Mouse (Mus musculus) left cerebral cortex, adult 2 months (tissue): ENCODE results near the gene 1810055G02Rik. TPM values are rescaled to one million over a fixed set of nuclear protein-coding genes. Genes with fewer than 3 reads are reported as not detected.

Source experiments
- DNase-seq, 2 experiments: peaks; one replicate each; pipeline ENCODE4 v3.0.0; 2021 to 2022; ENCODE audit warnings: low spot score in 2 of 2, mixed read lengths in 1 of 2; ENCODE audit errors: extremely low spot score in 1 of 2
- H3K27ac ChIP-seq: fragments of 200-600 bp; 2 replicates; pipeline ENCODE4 v1.8.1; 2022
- H3K4me3 ChIP-seq: fragments of 200-600 bp; 2 replicates; pipeline ENCODE4 v1.8.1; 2022
- CTCF ChIP-seq: fragments of 200-600 bp; IDR thresholded peaks from 2 replicates; pipeline ENCODE4 v1.8.1; 2022; ENCODE audit warnings: antibody characterized with exemption, mild to moderate bottlenecking, moderate library complexity
- intact Hi-C: fragments of 180-260 bp; cut with DNase I; formaldehyde crosslinking; loops from one replicate; pipeline ENCODE4 v1.15.1; 2025
- total RNA-seq, 2 experiments: library from RNA; stranded (reverse); gene quantifications; 2 replicates each; pipeline ENCODE4 v1.2.3; 2021

Gene 1810055G02Rik
- total RNA-seq, 2 experiments from 2014 or later, result 31.3 to 38.5 TPM

GRCm38 (mm10) chr19:3752621-3753239 is 44.6 kb downstream of the 1810055G02Rik start:
- Histone ChIP-seq H3K27ac (no peak overlapping the region), H3K4me3 (no peak overlapping the region)
- intact Hi-C loops, result no loop called here
- no peak for TF ChIP-seq CTCF
- DNase-seq, result no peak

- DNase-seq, result no peak
- no peak overlapping the region for H3K27ac ChIP-seq
- H3K4me3 ChIP-seq, result no peak overlapping the region
- intact Hi-C loops, result no loop called here
- TF ChIP-seq CTCF, result no peak
Observed at GRCm38 (mm10) chr19:3753240-3753633, 45.1 kb downstream of the 1810055G02Rik start.

DNA sequence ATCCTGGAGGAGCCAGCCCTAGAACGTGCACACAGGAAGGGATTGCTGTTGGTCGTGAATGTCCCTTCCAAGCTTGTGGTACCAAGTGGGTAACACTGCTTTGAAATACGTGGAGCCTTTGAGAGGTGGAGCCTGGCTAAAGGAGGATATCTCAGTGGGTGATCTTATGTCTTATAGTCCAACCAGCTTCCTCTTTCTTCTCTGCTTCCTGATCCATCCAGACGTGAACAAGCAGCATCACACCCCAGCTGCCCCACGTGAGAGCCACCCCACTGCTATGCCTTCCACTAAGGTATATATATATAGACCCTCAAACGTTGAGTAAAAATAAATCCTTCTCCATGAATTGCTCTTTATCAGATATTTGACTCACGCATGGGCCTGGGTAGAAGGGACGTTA is 45.6 kb downstream of the 1810055G02Rik start:
- intact Hi-C loops, result no loop called here
- H3K27ac ChIP-seq, result no peak overlapping the region
- no peak overlapping the region for H3K4me3 ChIP-seq
- no peak for DNase-seq
- no peak for TF ChIP-seq CTCF

GRCm38 (mm10) chr19:3757861-3758260 is 49.8 kb downstream of the 1810055G02Rik start:
- intact Hi-C loops, result no loop called here
- no peak for DNase-seq
- Histone ChIP-seq H3K27ac (no peak overlapping the region), H3K4me3 (no peak overlapping the region)
- no peak for TF ChIP-seq CTCF

GRCm38 (mm10) chr19:3765221-3765820 is 57.2 kb downstream of the 1810055G02Rik start:
- H3K27ac ChIP-seq, result no peak overlapping the region
- H3K4me3 ChIP-seq, result no peak overlapping the region
- DNase-seq, result no peak
- intact Hi-C loops, result loop anchor here (5.0 kb wide), 1 partner anchor 58 kb away; the partner anchor contains the start of gene 1810055G02Rik
- TF ChIP-seq CTCF, result no peak

DNA sequence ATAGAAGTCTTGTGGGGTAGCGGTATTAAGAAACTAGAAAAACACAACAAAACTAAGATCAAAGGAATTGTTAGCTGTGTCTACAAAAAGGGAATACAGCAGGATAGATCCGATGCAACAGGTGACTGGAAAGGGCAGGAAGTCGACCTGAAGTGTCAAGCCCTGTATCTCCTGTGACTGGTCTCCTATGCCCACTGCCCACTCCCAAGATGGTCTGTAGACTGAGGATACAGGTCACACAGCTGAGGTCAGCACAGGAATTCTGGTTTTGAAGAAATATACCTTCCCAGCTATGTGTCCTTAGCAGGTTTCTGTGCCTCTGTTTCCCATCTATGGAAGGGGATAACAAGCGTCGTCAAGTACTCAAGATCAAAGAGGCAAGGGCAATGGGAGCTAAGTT is 58.3 kb downstream of the 1810055G02Rik start:
- Histone ChIP-seq H3K27ac (no peak overlapping the region; the same call in 1 of the 2 replicates), H3K4me3 (no peak overlapping the region)
- intact Hi-C loops, result loop anchor here (2.0 to 5.0 kb wide), 2 partner anchors 40 to 59 kb away; partner anchors contain the start of gene 1810055G02Rik
- no peak for DNase-seq
- TF ChIP-seq CTCF, result no peak

DNA sequence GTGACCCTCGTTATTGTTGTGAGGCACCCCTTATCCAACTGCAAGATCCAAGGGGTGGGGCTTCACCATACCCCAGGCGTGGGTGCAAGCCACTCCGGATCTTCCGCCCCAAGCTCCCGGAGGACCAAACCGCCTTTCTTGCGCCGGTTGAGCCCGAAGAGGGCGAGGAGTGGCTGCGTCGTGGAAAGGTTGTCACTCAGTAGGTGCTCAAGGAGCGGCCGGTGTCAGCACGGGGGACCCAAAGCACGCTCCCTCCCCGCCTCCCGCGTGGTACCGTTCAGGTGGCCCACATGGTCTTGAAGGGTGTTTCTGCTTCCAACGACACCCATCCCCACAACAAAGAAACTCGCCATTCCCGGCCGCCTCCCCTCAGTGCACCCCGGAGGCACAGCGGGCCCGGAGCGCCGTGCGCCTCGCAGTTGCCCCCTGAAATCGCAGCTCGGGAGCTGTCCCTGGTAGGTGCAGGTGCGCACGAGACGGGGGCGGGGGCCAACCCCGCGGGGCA is 59.2 kb downstream of the 1810055G02Rik start, which contains the start of gene Kmt5b:
Kmt5b (plus strand) TSS at position 146 of the 505 bp plus-strand sequence.
- peak; percentile 60 to 62 for DNase-seq
- Histone ChIP-seq H3K4me3 (peak within 1 kb of the TSS; percentile 99), H3K27ac (peak within 1 kb of the TSS; percentile 100)
- no peak for TF ChIP-seq CTCF
- intact Hi-C loops, result loop anchor here (2.0 to 5.0 kb wide), 2 partner anchors 41 to 60 kb away; partner anchors contain the start of gene 1810055G02Rik

Other genes starting within 250 kb of the 1810055G02Rik start
- 10 to 100 TPM; 76.0 to 85.1 TPM for gene Ppp6r3, start 132.5 kb upstream of the 1810055G02Rik start, total RNA-seq
- 1 to 10 TPM; 8.3 to 9.3 TPM for gene Lrp5, start 21.7 kb upstream of the 1810055G02Rik start, total RNA-seq
- 10 to 100 TPM; 52.4 to 52.6 TPM for gene Kmt5b, start 59.1 kb downstream of the 1810055G02Rik start, total RNA-seq
- 100 to 1,000 TPM in 1 of 2 experiments, 10 to 100 TPM in 1; 96.7 to 120 TPM for gene Chka, start 143.5 kb downstream of the 1810055G02Rik start, total RNA-seq
- gene Tcirg1, start 198.8 kb downstream of the 1810055G02Rik start, total RNA-seq, result 10 to 100 TPM; 14.9 to 20.1 TPM
- 100 to 1,000 TPM; 129 to 133 TPM for gene Ndufs8, start 204.5 kb downstream of the 1810055G02Rik start, total RNA-seq
- 1 to 10 TPM; 2.3 to 3.3 TPM for gene Aldh3b1, start 221.5 kb downstream of the 1810055G02Rik start, total RNA-seq
- gene Unc93b1, start 226.9 kb downstream of the 1810055G02Rik start, total RNA-seq, result 10 to 100 TPM; 12.9 to 16.3 TPM